15 mouse cellular contexts compared by ENCODE assay signal in genomic region chr10:121954877-121955276, GRCm38 (mm10).
"Had no signal": no experiment of that assay in that cellular context is flagged by ENCODE, and none has a peak within 500 bp of the region (broad histone marks: within the 10 kb centered on the region; RNA-seq: fewer than 3 reads in every experiment).

No protein-coding gene starts in this region.

- DNase-seq: kidney, postnatal 10 days; kidney, postnatal 4 days; liver, embryonic 13.5 days; lung, adult 2 months; lung, postnatal 14 days; lung, postnatal 4 days; midbrain, embryonic 14.5 days; right cerebral cortex, adult 18-20 months; right cerebral cortex, postnatal 14 days; thymus, adult 2 months; thymus, postnatal 14 days; thymus, postnatal 4 days had no signal

- H3K4me2 ChIP-seq: liver, embryonic 13.5 days; midbrain, embryonic 11.5 days had no signal

- H3K27ac ChIP-seq: left cerebral cortex, adult 2 months; liver, embryonic 13.5 days; stomach, postnatal 0 days had no signal

- H3K4me1 ChIP-seq: liver, embryonic 13.5 days had no signal

- H3K27me3 ChIP-seq: liver, embryonic 13.5 days had no signal

- H3K9me3 ChIP-seq: liver, embryonic 13.5 days had no signal

- H3K9ac ChIP-seq: liver, embryonic 13.5 days had no signal

- H3K4me3 ChIP-seq: liver, embryonic 13.5 days had no signal

- H3K36me3 ChIP-seq: liver, embryonic 13.5 days had no signal
